Mouse (Mus musculus): ENCODE results near the gene Srgn. TPM values are rescaled to one million over a fixed set of nuclear protein-coding genes. Genes with fewer than 3 reads are reported as not detected.
A peak's percentile ranks its signal among the peaks of the same experiment; 100 is the strongest.
"Not testable (repeated sequence)": the region's sequence is repeated elsewhere in the genome, so short reads cannot be mapped to it uniquely, and the experiment has no call there.

Gene Srgn
- polyA plus RNA-seq, 1 experiment, result 11.2 TPM

DNA sequence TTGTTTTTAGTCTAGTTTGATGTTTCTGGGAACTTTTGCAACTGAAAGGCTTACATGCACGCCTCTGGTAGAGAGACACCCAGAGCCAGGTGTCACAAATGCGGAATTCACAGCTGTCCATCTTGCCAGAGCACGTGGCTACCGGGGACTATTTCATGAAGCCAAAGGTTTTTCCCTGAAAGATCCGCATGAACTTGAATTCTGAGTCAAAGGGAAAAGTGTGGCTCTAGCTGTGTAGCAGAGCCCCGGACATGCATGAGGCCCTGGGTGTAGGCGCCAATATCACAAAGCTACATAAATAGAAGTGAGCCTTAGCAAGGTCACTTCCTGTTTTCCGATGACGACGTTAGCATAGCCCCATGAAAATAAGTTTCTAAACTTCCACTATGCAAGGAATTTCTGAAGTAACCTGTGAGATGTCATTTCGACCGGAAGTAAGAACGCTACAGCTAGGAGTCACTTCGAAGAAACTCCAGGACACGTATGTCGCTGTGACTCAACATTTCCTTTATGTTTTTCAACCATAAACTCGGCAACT, 21.2 kb downstream of the Srgn start:
- WGBS, result 84% methylated on average over 17 of the region's 17 CpGs
- Histone ChIP-seq H3K4me3 (replicated peaks; ENCODE audit: insufficient read depth, low read depth, low read length) (no peak overlapping the region), H3K4me1 (ENCODE audit: control insufficient read depth, insufficient read depth, low read length) (no peaks in the 10 kb centered on the region), H3K27ac (ENCODE audit: insufficient read depth, low read length) (no peak overlapping the region), H3K27me3 (ENCODE audit: control insufficient read depth, insufficient read depth, low read length) (no peaks in the 10 kb centered on the region; the same call in 1 of the 2 replicates)
- DNase-seq, result no peak
- no peak for TF ChIP-seq CTCF (IDR thresholded peaks at IDR 0.05; ENCODE audit: borderline replicate concordance, insufficient read depth, low read depth, low read length)
- no peak for TF ChIP-seq POLR2A (IDR thresholded peaks at IDR 0.05; ENCODE audit: borderline replicate concordance, insufficient read depth, low read length)

- Histone ChIP-seq H3K4me1 (ENCODE audit: control insufficient read depth, insufficient read depth, low read length) (no peaks in the 10 kb centered on the region), H3K4me3 (replicated peaks; ENCODE audit: insufficient read depth, low read depth, low read length) (no peak overlapping the region), H3K27ac (ENCODE audit: insufficient read depth, low read length) (no peak overlapping the region), H3K27me3 (ENCODE audit: control insufficient read depth, insufficient read depth, low read length) (no peaks in the 10 kb centered on the region; the same call in 1 of the 2 replicates)
- DNase-seq, result no peak
- WGBS, result 66% methylated on average over 9 of the region's 9 CpGs
- no peak for TF ChIP-seq POLR2A (IDR thresholded peaks at IDR 0.05; ENCODE audit: borderline replicate concordance, insufficient read depth, low read length)
These were observed 21.8 kb downstream of the Srgn start for GRCm38 (mm10) chr10:62505224-62505983.

DNA sequence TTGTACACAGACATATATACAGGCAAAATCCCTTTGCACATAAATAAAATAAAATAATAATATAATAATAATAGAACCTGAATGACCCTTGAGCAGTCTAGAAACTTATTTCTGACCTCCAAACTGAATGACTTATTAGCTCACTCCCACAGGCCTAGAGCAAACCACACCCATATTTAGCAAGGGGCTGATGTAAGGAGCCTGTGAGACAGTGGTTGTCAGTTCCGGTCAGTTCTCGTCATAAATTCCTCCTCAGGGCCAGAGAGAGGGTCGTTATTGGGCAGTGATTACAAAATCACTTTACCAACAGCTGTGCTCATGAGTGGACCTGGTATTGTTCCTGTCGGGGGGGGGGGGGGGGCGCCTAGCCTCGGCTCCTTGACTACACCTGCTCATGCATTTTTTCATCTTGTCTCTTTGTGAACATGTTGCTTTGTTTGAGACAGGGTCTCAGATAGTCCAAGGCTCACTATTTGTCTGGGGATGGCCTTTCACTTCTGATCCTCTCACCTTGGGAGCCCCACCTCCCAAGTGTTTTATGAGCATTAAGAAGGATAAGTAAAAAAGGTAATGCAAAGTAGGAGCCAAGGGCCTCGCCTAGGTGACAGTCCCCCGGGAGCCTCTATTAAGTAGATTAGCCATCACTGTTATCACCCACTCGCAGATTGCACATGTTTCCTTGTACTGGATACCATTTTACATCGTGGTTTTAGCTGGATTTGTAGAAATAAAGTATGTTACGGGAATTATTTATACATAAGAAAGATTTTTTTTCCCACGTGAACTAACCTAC, 23.2 kb downstream of the Srgn start:
- WGBS, result 71% methylated on average over 12 of the region's 12 CpGs
- H3K27ac ChIP-seq (ENCODE audit: insufficient read depth, low read length), result no peak overlapping the region
- DNase-seq, result no peak
- TF ChIP-seq CTCF (IDR thresholded peaks at IDR 0.05; ENCODE audit: borderline replicate concordance, insufficient read depth, low read depth, low read length), result no peak
- TF ChIP-seq POLR2A (IDR thresholded peaks at IDR 0.05; ENCODE audit: borderline replicate concordance, insufficient read depth, low read length), result no peak
- H3K4me3 ChIP-seq (replicated peaks; ENCODE audit: insufficient read depth, low read depth, low read length), result no peak overlapping the region
- no peaks in the 10 kb centered on the region for H3K4me1 ChIP-seq (ENCODE audit: control insufficient read depth, insufficient read depth, low read length)
- no peaks in the 10 kb centered on the region; the same call in 1 of the 2 replicates for H3K27me3 ChIP-seq (ENCODE audit: control insufficient read depth, insufficient read depth, low read length)

DNA sequence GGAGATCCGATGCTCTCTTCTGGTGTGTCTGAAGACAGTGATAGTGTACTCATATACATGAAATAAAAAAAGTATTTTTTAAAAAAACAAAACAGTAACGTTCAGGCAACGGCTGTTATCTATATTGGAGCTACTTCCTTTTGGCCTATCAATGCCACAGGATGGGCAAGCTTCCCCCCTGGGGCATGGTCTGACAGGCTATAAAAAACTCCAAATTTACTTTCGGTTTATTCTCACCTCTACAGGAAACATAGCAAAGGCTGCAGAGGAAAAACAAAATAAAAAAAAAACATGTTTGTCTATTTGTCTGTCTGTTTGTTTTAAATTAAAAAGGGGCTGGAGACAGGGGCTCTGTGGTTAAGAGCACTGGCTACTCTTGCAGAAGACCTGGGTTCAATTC, 23.9 kb downstream of the Srgn start:
- 85% methylated on average over 4 of the region's 4 CpGs for WGBS

DNA sequence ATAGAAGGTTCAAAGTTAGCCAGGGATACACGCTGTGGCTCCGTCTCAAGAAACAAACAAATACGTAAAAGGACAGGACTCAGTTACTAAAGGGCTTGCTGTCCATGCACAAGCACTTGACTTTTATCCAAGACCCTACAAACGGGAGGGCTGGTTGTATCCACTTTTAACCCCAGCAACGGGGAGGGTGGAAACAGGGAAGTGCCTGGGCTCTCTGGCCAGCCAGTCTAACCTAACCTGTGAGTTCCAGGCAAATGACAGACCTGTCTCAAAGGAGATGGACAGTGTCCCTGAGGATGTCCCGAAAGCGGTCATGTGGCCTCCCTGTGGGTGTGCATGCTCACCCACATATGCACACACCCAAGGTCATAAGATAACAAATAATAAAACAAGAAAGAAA, 25.3 kb downstream of the Srgn start:
- H3K27me3 ChIP-seq (ENCODE audit: control insufficient read depth, insufficient read depth, low read length), result no peaks in the 10 kb centered on the region
- H3K4me1 ChIP-seq (ENCODE audit: control insufficient read depth, insufficient read depth, low read length), result no peaks in the 10 kb centered on the region
- 81% methylated on average over 7 of the region's 7 CpGs for WGBS
- H3K4me3 ChIP-seq (replicated peaks; ENCODE audit: insufficient read depth, low read depth, low read length), result no peak overlapping the region
- TF ChIP-seq POLR2A (IDR thresholded peaks at IDR 0.05; ENCODE audit: borderline replicate concordance, insufficient read depth, low read length), result no peak
- TF ChIP-seq CTCF (IDR thresholded peaks at IDR 0.05; ENCODE audit: borderline replicate concordance, insufficient read depth, low read depth, low read length), result no peak
- no peak overlapping the region for H3K27ac ChIP-seq (ENCODE audit: insufficient read depth, low read length)
- no peak for DNase-seq

More for the DNA sequence above, 23.9 kb downstream of the Srgn start:
- no peaks in the 10 kb centered on the region; the same call in 1 of the 2 replicates for H3K27me3 ChIP-seq (ENCODE audit: control insufficient read depth, insufficient read depth, low read length)
- no peak for DNase-seq
- no peak overlapping the region for H3K4me3 ChIP-seq (replicated peaks; ENCODE audit: insufficient read depth, low read depth, low read length)
- no peak overlapping the region for H3K27ac ChIP-seq (ENCODE audit: insufficient read depth, low read length)
- no peaks in the 10 kb centered on the region for H3K4me1 ChIP-seq (ENCODE audit: control insufficient read depth, insufficient read depth, low read length)
- TF ChIP-seq POLR2A (IDR thresholded peaks at IDR 0.05; ENCODE audit: borderline replicate concordance, insufficient read depth, low read length), result no peak

DNA sequence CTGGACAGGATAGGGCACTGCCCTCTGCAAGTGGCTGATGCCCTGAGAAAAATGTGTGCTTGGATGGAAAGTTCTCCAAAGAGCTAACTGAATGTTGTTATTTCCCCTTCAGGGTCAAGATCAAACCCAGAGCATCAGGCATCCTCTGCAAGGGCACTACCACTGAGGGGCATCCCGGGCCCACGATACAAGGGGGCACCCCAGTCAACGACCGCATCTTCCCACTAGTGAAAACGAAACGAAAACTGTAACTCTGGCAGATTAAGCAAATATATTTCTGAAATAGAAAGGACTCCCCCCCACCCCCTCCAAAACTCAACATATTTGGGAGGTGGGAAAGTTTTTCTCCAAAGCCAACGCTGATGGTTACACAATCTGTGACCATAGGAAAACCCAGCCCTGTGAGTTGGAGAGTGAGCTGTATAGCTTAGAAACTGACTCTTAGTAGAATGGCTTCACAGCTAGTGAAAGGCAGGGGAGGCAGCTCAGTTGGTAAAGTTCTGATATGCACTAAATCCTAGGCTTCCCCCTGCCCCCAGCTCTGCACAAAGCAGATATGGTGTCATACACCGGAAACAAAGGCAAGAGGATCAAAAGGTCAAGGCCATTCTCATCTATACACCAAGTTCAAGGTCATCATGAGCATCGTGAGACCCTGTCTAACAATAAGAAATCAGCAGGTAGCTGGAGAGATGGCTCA, 26.2 kb downstream of the Srgn start:
- DNase-seq, result no peak
- TF ChIP-seq CTCF (IDR thresholded peaks at IDR 0.05; ENCODE audit: borderline replicate concordance, insufficient read depth, low read depth, low read length) (no peak), POLR2A (IDR thresholded peaks at IDR 0.05; ENCODE audit: borderline replicate concordance, insufficient read depth, low read length) (no peak)
- H3K4me1 ChIP-seq (ENCODE audit: control insufficient read depth, insufficient read depth, low read length), result no peaks in the 10 kb centered on the region
- H3K27ac ChIP-seq (ENCODE audit: insufficient read depth, low read length), result no peak overlapping the region
- 88% methylated on average over 9 of the region's 9 CpGs for WGBS
- no peaks in the 10 kb centered on the region for H3K27me3 ChIP-seq (ENCODE audit: control insufficient read depth, insufficient read depth, low read length)
- no peak overlapping the region for H3K4me3 ChIP-seq (replicated peaks; ENCODE audit: insufficient read depth, low read depth, low read length)

DNA sequence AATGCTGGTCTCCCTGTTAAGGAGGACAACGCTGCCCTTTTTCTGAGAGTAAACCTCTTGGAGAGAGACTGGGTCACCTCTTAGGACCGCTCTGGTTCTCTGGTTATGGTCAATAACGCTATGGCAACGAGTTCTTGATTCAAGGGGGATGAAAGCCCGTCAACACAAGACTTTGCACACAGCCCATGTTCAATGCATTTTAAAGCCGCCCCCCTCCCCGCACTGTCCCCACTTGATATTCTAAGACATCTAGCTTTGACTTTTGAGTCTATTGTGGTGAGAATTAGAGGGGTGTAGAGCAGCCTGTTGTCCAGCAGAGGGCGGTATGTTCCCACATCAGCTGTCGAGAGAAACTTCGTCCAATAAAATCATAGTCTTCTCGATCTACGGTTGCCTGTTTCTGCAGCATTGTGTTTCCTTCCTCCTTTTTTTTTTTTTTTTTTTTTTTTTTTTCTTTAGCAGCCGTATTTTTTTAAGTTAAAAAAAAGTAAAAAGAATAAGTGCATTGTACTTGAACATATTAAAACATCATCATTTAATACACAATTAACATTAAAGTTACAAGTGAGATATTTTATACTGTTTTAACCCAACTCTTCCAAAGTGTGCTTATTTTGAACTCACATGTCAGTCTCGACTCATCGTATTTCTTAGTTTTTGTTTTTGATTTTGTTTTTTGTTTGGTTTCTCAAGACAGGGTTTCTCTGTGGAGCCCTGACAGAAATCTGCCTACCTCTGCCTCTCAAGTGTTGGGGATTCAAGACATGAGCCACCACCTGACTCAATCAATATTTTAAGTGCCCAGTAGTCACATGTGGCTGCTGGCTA, 26.9 kb downstream of the Srgn start:
- 20% methylated on average over 15 of the region's 15 CpGs for WGBS
- Histone ChIP-seq H3K27me3 (ENCODE audit: control insufficient read depth, insufficient read depth, low read length) (no peaks in the 10 kb centered on the region), H3K4me1 (ENCODE audit: control insufficient read depth, insufficient read depth, low read length) (no peaks in the 10 kb centered on the region), H3K4me3 (replicated peaks; ENCODE audit: insufficient read depth, low read depth, low read length) (no peak overlapping the region), H3K27ac (ENCODE audit: insufficient read depth, low read length) (no peak overlapping the region)
- TF ChIP-seq CTCF (IDR thresholded peaks at IDR 0.05; ENCODE audit: borderline replicate concordance, insufficient read depth, low read depth, low read length) (peak; percentile 83), POLR2A (IDR thresholded peaks at IDR 0.05; ENCODE audit: borderline replicate concordance, insufficient read depth, low read length) (no peak)
- DNase-seq, result peak; percentile 49 to 58

- H3K4me1 ChIP-seq (ENCODE audit: control insufficient read depth, insufficient read depth, low read length); H3K27ac ChIP-seq (ENCODE audit: insufficient read depth, low read length); H3K4me3 ChIP-seq (replicated peaks; ENCODE audit: insufficient read depth, low read depth, low read length); DNase-seq; H3K27me3 ChIP-seq (ENCODE audit: control insufficient read depth, insufficient read depth, low read length): not testable (repeated sequence)
- WGBS, result 84% methylated on average over 3 of the region's 3 CpGs
These were observed 35.6 kb downstream of the Srgn start for GRCm38 (mm10) chr10:62491681-62492080.

All from cerebellum, adult 2 months (tissue).